Mouse (Mus musculus): ENCODE results near the gene Fggy. TPM values are rescaled to one million over a fixed set of nuclear protein-coding genes. Genes with fewer than 3 reads are reported as not detected.

Fggy gene
- polyA plus RNA-seq, 2 experiments = 14.9 to 19.3 TPM

DNA sequence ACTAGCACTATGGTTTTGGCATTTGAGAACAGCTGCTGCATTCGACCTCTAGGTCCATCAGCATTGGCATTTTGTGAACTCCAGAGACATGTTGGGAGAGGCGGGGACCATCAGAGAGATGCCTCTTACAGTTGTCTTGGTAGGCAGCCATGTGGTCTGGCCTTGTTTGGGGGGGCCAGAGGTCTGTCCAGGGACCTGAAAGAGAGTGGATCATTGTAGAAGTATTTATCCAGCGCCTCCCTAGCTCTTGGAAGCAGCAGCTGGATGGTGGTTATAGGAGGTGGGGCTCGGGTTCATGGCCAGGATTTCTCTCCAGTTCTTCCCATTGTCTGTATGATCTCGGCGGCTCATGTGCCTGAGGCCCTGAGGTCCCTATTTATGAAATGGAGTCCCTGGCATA is 54.1 kb downstream of the Fggy start:
- H3K4me1 ChIP-seq (replicated peaks; ENCODE audit: control insufficient read depth in 2 of 2, insufficient read depth in 2 of 2, low read length in 1 of 2) = no peaks in the 10 kb centered on the region
- H3K27ac ChIP-seq = no peak overlapping the region
- TF ChIP-seq CTCF (IDR thresholded peaks at IDR 0.05; ENCODE audit: low read depth) (no peak), EP300 (IDR thresholded peaks at IDR 0.05; ENCODE audit: low read depth) (no peak)
- no peak overlapping the region for H3K4me2 ChIP-seq (ENCODE audit: low read depth)
- DNase-seq (ENCODE audit: low read depth in 3 of 3, low spot score in 3 of 3) (no peak), ATAC-seq (ENCODE audit: insufficient read depth) (no peak)
- H3K9me3 ChIP-seq (ENCODE audit: control insufficient read depth, low read length) = no peaks in the 10 kb centered on the region
- H3K27me3 ChIP-seq (ENCODE audit: control insufficient read depth, insufficient read depth, low read length) = no peaks in the 10 kb centered on the region
- H3K9ac ChIP-seq (replicated peaks) = no peak overlapping the region
- H3K36me3 ChIP-seq (replicated peaks; ENCODE audit: control insufficient read depth, insufficient read depth, low read depth) = no peaks in the 10 kb centered on the region
- no peak overlapping the region for H3K4me3 ChIP-seq (ENCODE audit: insufficient read depth in 1 of 2, low read depth in 2 of 2, low read length in 2 of 2)
- WGBS (ENCODE audit: insufficient replicate concordance) = 60% methylated on average over 6 of the region's 6 CpGs

DNA sequence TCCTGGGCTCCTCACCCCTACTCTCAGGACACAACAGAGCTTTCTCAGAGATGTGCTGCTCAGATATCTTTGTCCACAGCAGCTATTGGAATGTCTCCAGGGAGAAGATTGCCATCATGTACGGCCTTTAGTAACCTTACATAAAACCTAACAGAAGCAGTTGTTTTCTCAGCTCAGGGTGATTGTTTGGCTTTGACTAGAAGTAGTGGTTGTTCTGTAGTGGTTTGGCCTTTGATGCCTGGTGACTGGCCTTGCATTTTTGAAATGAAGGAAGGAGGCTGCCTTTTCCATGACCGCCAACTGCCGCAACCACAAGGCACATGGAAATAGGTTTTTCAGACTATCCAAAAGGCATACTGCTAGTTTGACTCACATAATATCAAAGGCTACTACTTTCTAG is 63.7 kb downstream of the Fggy start:
- 61% methylated on average over 3 of the region's 3 CpGs for WGBS (ENCODE audit: insufficient replicate concordance)
- DNase-seq (ENCODE audit: low read depth in 3 of 3, low spot score in 3 of 3) = no peak
- no peaks in the 10 kb centered on the region for H3K36me3 ChIP-seq (replicated peaks; ENCODE audit: control insufficient read depth, insufficient read depth, low read depth)
- H3K4me3 ChIP-seq (ENCODE audit: insufficient read depth in 1 of 2, low read depth in 2 of 2, low read length in 2 of 2) = no peak overlapping the region
- no peak for ATAC-seq (ENCODE audit: insufficient read depth)
- H3K4me2 ChIP-seq (ENCODE audit: low read depth) = no peak overlapping the region
- no peak overlapping the region for H3K9ac ChIP-seq (replicated peaks)
- no peak for TF ChIP-seq CTCF (IDR thresholded peaks at IDR 0.05; ENCODE audit: low read depth)
- no peak for TF ChIP-seq EP300 (IDR thresholded peaks at IDR 0.05; ENCODE audit: low read depth)
- H3K4me1 ChIP-seq (replicated peaks; ENCODE audit: control insufficient read depth in 2 of 2, insufficient read depth in 2 of 2, low read length in 1 of 2) = no peaks in the 10 kb centered on the region
- H3K9me3 ChIP-seq (ENCODE audit: control insufficient read depth, low read length) = no peaks in the 10 kb centered on the region
- no peak overlapping the region for H3K27ac ChIP-seq
- no peaks in the 10 kb centered on the region for H3K27me3 ChIP-seq (ENCODE audit: control insufficient read depth, insufficient read depth, low read length)

DNA sequence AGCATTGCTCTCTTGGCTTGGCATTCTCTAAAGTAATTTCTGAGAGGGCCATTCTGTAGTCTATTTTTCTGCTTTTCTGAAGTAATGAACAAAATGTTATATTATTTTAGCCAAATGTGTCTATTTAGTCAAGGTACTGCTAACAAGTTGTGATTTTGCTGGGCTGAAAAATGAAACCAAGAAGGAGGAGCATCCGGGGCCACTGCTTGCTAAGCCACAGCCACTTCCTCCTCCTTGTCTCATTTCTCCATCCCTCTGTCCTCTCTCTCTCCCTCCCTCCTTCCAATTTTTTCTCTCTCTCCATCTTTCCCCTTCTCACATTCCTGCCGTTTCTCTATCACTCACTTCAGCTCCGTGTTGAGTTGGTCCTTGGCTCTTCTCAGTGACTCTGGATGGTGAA is 67.4 kb downstream of the Fggy start:
- 47% methylated on average over 3 of the region's 3 CpGs for WGBS (ENCODE audit: insufficient replicate concordance)

DNA sequence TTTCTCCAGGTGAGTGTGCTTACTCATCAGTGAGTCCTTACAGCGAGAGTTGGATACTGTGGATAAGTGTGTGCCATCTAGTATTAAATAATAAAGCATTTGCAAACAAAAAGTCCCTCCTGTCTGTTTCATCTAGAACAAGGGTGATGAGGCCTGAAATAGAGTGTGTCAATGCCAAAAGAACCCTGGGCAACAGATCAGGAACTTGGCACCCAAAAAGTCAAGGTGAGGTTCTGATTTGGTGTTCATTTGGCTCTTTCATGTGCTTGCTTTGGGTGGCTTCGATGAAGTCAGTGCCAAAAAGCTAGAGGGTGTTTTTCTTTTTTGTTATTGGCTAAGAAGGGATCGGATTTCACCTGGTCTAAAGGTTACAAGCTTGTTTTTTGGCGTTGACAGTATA is 68.3 kb downstream of the Fggy start:
- no peak overlapping the region for H3K4me3 ChIP-seq (ENCODE audit: insufficient read depth in 1 of 2, low read depth in 2 of 2, low read length in 2 of 2)
- ATAC-seq (ENCODE audit: insufficient read depth) (no peak), DNase-seq (ENCODE audit: low read depth in 3 of 3, low spot score in 3 of 3) (no peak)
- 60% methylated on average over 4 of the region's 4 CpGs for whole genome bisulfite sequencing (ENCODE audit: insufficient replicate concordance)
- no peaks in the 10 kb centered on the region for H3K4me1 ChIP-seq (replicated peaks; ENCODE audit: control insufficient read depth in 2 of 2, insufficient read depth in 2 of 2, low read length in 1 of 2)
- H3K9ac ChIP-seq (replicated peaks) = no peak overlapping the region
- TF ChIP-seq EP300 (IDR thresholded peaks at IDR 0.05; ENCODE audit: low read depth) (no peak), CTCF (IDR thresholded peaks at IDR 0.05; ENCODE audit: low read depth) (no peak)
- no peak overlapping the region for H3K4me2 ChIP-seq (ENCODE audit: low read depth)
- no peak overlapping the region for H3K27ac ChIP-seq
- H3K36me3 ChIP-seq (replicated peaks; ENCODE audit: control insufficient read depth, insufficient read depth, low read depth) = no peaks in the 10 kb centered on the region
- no peaks in the 10 kb centered on the region for H3K27me3 ChIP-seq (ENCODE audit: control insufficient read depth, insufficient read depth, low read length)
- H3K9me3 ChIP-seq (ENCODE audit: control insufficient read depth, low read length) = no peaks in the 10 kb centered on the region

More for the DNA sequence above, 67.4 kb downstream of the Fggy start:
- DNase-seq (ENCODE audit: low read depth in 3 of 3, low spot score in 3 of 3) = no peak
- H3K9ac ChIP-seq (replicated peaks) = no peak overlapping the region
- no peak overlapping the region for H3K27ac ChIP-seq
- no peaks in the 10 kb centered on the region for H3K36me3 ChIP-seq (replicated peaks; ENCODE audit: control insufficient read depth, insufficient read depth, low read depth)
- no peaks in the 10 kb centered on the region for H3K4me1 ChIP-seq (replicated peaks; ENCODE audit: control insufficient read depth in 2 of 2, insufficient read depth in 2 of 2, low read length in 1 of 2)
- no peaks in the 10 kb centered on the region for H3K9me3 ChIP-seq (ENCODE audit: control insufficient read depth, low read length)
- ATAC-seq (ENCODE audit: insufficient read depth) = no peak
- no peaks in the 10 kb centered on the region for H3K27me3 ChIP-seq (ENCODE audit: control insufficient read depth, insufficient read depth, low read length)
- TF ChIP-seq CTCF (IDR thresholded peaks at IDR 0.05; ENCODE audit: low read depth) (no peak), EP300 (IDR thresholded peaks at IDR 0.05; ENCODE audit: low read depth) (no peak)
- no peak overlapping the region for H3K4me3 ChIP-seq (ENCODE audit: insufficient read depth in 1 of 2, low read depth in 2 of 2, low read length in 2 of 2)
- H3K4me2 ChIP-seq (ENCODE audit: low read depth) = no peak overlapping the region

DNA sequence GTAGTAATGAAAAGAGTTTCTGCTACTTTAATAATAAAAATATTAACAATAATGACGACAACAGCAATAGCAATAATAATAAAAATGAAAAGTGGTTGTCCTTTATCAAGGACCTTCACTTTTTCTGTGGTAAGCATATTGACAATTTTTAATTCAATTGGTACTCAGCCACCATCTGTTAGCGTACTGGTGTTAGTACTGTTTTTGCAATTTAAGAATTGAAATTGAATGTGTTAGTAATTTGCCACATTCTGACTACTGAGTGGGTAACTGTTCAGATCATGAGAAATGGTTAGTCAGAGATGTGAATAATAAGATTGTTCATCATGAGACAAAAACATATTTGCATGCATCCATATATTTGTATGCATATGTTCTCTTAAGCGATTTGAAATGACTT is 68.9 kb downstream of the Fggy start:
- Histone ChIP-seq H3K27ac (no peak overlapping the region), H3K4me1 (replicated peaks; ENCODE audit: control insufficient read depth in 2 of 2, insufficient read depth in 2 of 2, low read length in 1 of 2) (no peaks in the 10 kb centered on the region), H3K9ac (replicated peaks) (no peak overlapping the region), H3K27me3 (ENCODE audit: control insufficient read depth, insufficient read depth, low read length) (no peaks in the 10 kb centered on the region), H3K9me3 (ENCODE audit: control insufficient read depth, low read length) (no peaks in the 10 kb centered on the region), H3K36me3 (replicated peaks; ENCODE audit: control insufficient read depth, insufficient read depth, low read depth) (no peaks in the 10 kb centered on the region), H3K4me3 (ENCODE audit: insufficient read depth in 1 of 2, low read depth in 2 of 2, low read length in 2 of 2) (no peak overlapping the region), H3K4me2 (ENCODE audit: low read depth) (no peak overlapping the region)
- ATAC-seq (ENCODE audit: insufficient read depth) (no peak), DNase-seq (ENCODE audit: low read depth in 3 of 3, low spot score in 3 of 3) (no peak)
- WGBS (ENCODE audit: insufficient replicate concordance) = 69% methylated on average over 3 of the region's 3 CpGs
- TF ChIP-seq EP300 (IDR thresholded peaks at IDR 0.05; ENCODE audit: low read depth) (no peak), CTCF (IDR thresholded peaks at IDR 0.05; ENCODE audit: low read depth) (no peak)

Data from liver, embryonic 14.5 days (tissue).